26 mouse cellular contexts compared by ENCODE assay signal in genomic region chr2:170535841-170536240, GRCm38 (mm10). TPM values are rescaled to one million over a fixed set of nuclear protein-coding genes. Genes with fewer than 3 reads are reported as not detected.
DNase-seq lines count a peak whose midpoint lies in the region; ATAC-seq and TF ChIP-seq lines count a peak whose summit lies in the region.
"Had no signal": no experiment of that assay in that cellular context is flagged by ENCODE, and none has a peak within 500 bp of the region (broad histone marks: within the 10 kb centered on the region; RNA-seq: fewer than 3 reads in every experiment).

No protein-coding gene starts in this region.

- no peak overlapping the region for H3K4me2 ChIP-seq in forebrain, embryonic 11.5 days (ENCODE audit: low read depth, low read length, severe bottlenecking)
- no peak overlapping the region for H3K4me2 ChIP-seq in forebrain, embryonic 14.5 days (ENCODE audit: low read length)
- H3K4me2 ChIP-seq in midbrain, embryonic 13.5 days (replicated peaks): no peak overlapping the region
- H3K4me2 ChIP-seq in midbrain, embryonic 11.5 days: no peak overlapping the region
- H3K4me2 ChIP-seq in hindbrain, postnatal 0 days (ENCODE audit: low read depth, low read length): no peak overlapping the region
- no peak overlapping the region for H3K4me2 ChIP-seq in limb, embryonic 13.5 days (replicated peaks)
- H3K4me2 ChIP-seq: embryonic facial prominence, embryonic 12.5 days; heart, embryonic 11.5 days; heart, embryonic 15.5 days had no signal

- no peaks in the 10 kb centered on the region for H3K4me1 ChIP-seq in forebrain, embryonic 11.5 days (replicated peaks; ENCODE audit: control insufficient read depth, insufficient read depth, low read length)
- H3K4me1 ChIP-seq in forebrain, embryonic 14.5 days (ENCODE audit: control insufficient read depth, insufficient read depth, low read length): no peaks in the 10 kb centered on the region
- H3K4me1 ChIP-seq in midbrain, embryonic 13.5 days (replicated peaks): no peaks in the 10 kb centered on the region
- H3K4me1 ChIP-seq in midbrain, embryonic 11.5 days (ENCODE audit: control insufficient read depth, insufficient read depth, low read length): no peaks in the 10 kb centered on the region
- no peaks in the 10 kb centered on the region for H3K4me1 ChIP-seq in hindbrain, postnatal 0 days (ENCODE audit: insufficient read depth, low read length)
- peaks cover 5% of the 10 kb centered on the region for H3K4me1 ChIP-seq in limb, embryonic 13.5 days
- H3K4me1 ChIP-seq: embryonic facial prominence, embryonic 12.5 days; heart, embryonic 15.5 days had no signal

- DNase-seq in forebrain, embryonic 11.5 days (ENCODE audit: low spot score): no peak
- no peak for DNase-seq in forebrain, embryonic 14.5 days (ENCODE audit: low spot score)
- no peak for DNase-seq in midbrain, embryonic 11.5 days (ENCODE audit: low spot score, missing footprints)
- DNase-seq in hindbrain, postnatal 0 days (ENCODE audit: low spot score): peak; percentile 43
- DNase-seq in layer of hippocampus, postnatal 14 days (ENCODE audit: low spot score in 2 of 2): no peak
- DNase-seq: adrenal gland, adult 2 months; adrenal gland, postnatal 25 days; cerebellum, adult 8-10 months; cerebellum, postnatal 14 days; embryo, embryonic 11 days; gastrocnemius, postnatal 10 days; heart, adult 2 months; heart, postnatal 14 days had no signal

- no peak overlapping the region for H3K4me3 ChIP-seq in forebrain, embryonic 11.5 days (ENCODE audit: low read depth, low read length)
- no peak overlapping the region for H3K4me3 ChIP-seq in forebrain, embryonic 14.5 days (ENCODE audit: low read depth, low read length)
- H3K4me3 ChIP-seq in midbrain, embryonic 13.5 days (replicated peaks): no peak overlapping the region
- no peak overlapping the region for H3K4me3 ChIP-seq in midbrain, embryonic 11.5 days (ENCODE audit: low read depth, low read length)
- no peak overlapping the region for H3K4me3 ChIP-seq in hindbrain, postnatal 0 days (ENCODE audit: low read length)
- H3K4me3 ChIP-seq in limb, embryonic 13.5 days: no peak overlapping the region
- H3K4me3 ChIP-seq: embryonic facial prominence, embryonic 12.5 days; heart, adult 2 months; heart, embryonic 15.5 days had no signal

- no peaks in the 10 kb centered on the region for H3K27me3 ChIP-seq in forebrain, embryonic 11.5 days (ENCODE audit: control insufficient read depth, insufficient read depth, low read length)
- H3K27me3 ChIP-seq in forebrain, embryonic 14.5 days (replicated peaks; ENCODE audit: control insufficient read depth, insufficient read depth, low read length): no peaks in the 10 kb centered on the region
- H3K27me3 ChIP-seq in midbrain, embryonic 13.5 days: no peaks in the 10 kb centered on the region
- H3K27me3 ChIP-seq in midbrain, embryonic 11.5 days (ENCODE audit: control insufficient read depth, insufficient read depth, low read length): no peaks in the 10 kb centered on the region
- no peaks in the 10 kb centered on the region for H3K27me3 ChIP-seq in hindbrain, postnatal 0 days (ENCODE audit: insufficient read depth, low read length)
- peaks cover 9% of the 10 kb centered on the region; the same call in 1 of the 2 replicates for H3K27me3 ChIP-seq in limb, embryonic 13.5 days
- H3K27me3 ChIP-seq: CH12.LX; embryonic facial prominence, embryonic 12.5 days; heart, embryonic 15.5 days had no signal

- TF ChIP-seq CTCF in hindbrain, postnatal 0 days (IDR thresholded peaks at IDR 0.05; ENCODE audit: low read depth): no peak

- no peak overlapping the region for H3K9ac ChIP-seq in forebrain, embryonic 11.5 days (ENCODE audit: low read length)
- H3K9ac ChIP-seq in forebrain, embryonic 14.5 days (ENCODE audit: low read length): no peak overlapping the region
- no peak overlapping the region for H3K9ac ChIP-seq in midbrain, embryonic 13.5 days (replicated peaks)
- no peak overlapping the region for H3K9ac ChIP-seq in midbrain, embryonic 11.5 days (ENCODE audit: low read length)
- H3K9ac ChIP-seq in hindbrain, postnatal 0 days (replicated peaks; ENCODE audit: low read length): no peak overlapping the region
- no peak overlapping the region for H3K9ac ChIP-seq in limb, embryonic 13.5 days
- H3K9ac ChIP-seq: embryonic facial prominence, embryonic 12.5 days; heart, embryonic 15.5 days had no signal

- 0 out of 2 replicates have a peak, but pooled peaks have one; percentile 26 for ATAC-seq in forebrain, embryonic 11.5 days (replicated peaks; ENCODE audit: low FRiP score)
- no peak; the same call in 1 of the 2 replicates for ATAC-seq in forebrain, embryonic 14.5 days
- ATAC-seq in midbrain, embryonic 13.5 days: 0 out of 2 replicates have a peak, but pooled peaks have one; percentile 34
- ATAC-seq in midbrain, embryonic 11.5 days (ENCODE audit: low FRiP score): no peak
- peak; percentile 55; the same call in 1 of the 2 replicates for ATAC-seq in hindbrain, postnatal 0 days
- ATAC-seq in limb, embryonic 13.5 days (ENCODE audit: low FRiP score, low read depth): 0 out of 2 replicates have a peak, but pooled peaks have one; percentile 15
- ATAC-seq in megakaryocyte-erythroid progenitor cell, adult 5-6 weeks (replicated peaks; ENCODE audit: low FRiP score, low TSS enrichment, poor library complexity, severe bottlenecking): no peak
- ATAC-seq: forebrain, embryonic 16.5 days; inflammation-experienced regulatory T-cells, adult 6 months; intestine, postnatal 0 days had no signal

- H3K36me3 ChIP-seq in forebrain, embryonic 11.5 days (ENCODE audit: control insufficient read depth, insufficient read depth, low read length): no peaks in the 10 kb centered on the region
- H3K36me3 ChIP-seq in forebrain, embryonic 14.5 days (ENCODE audit: control insufficient read depth, insufficient read depth, low read length): no peaks in the 10 kb centered on the region
- H3K36me3 ChIP-seq in midbrain, embryonic 13.5 days: no peaks in the 10 kb centered on the region
- H3K36me3 ChIP-seq in midbrain, embryonic 11.5 days (ENCODE audit: control insufficient read depth, insufficient read depth, low read length): no peaks in the 10 kb centered on the region
- no peaks in the 10 kb centered on the region for H3K36me3 ChIP-seq in hindbrain, postnatal 0 days (ENCODE audit: insufficient read depth, low read length)
- H3K36me3 ChIP-seq in limb, embryonic 13.5 days: no peaks in the 10 kb centered on the region
- H3K36me3 ChIP-seq: embryonic facial prominence, embryonic 12.5 days; heart, embryonic 15.5 days had no signal

- H3K9me3 ChIP-seq in forebrain, embryonic 11.5 days (ENCODE audit: control insufficient read depth, low read length): no peaks in the 10 kb centered on the region
- no peaks in the 10 kb centered on the region for H3K9me3 ChIP-seq in forebrain, embryonic 14.5 days (replicated peaks; ENCODE audit: control insufficient read depth, low read length)
- H3K9me3 ChIP-seq in midbrain, embryonic 13.5 days: no peaks in the 10 kb centered on the region
- no peaks in the 10 kb centered on the region for H3K9me3 ChIP-seq in midbrain, embryonic 11.5 days (ENCODE audit: control insufficient read depth, low read length)
- no peaks in the 10 kb centered on the region for H3K9me3 ChIP-seq in hindbrain, postnatal 0 days (ENCODE audit: low read length)
- no peaks in the 10 kb centered on the region for H3K9me3 ChIP-seq in limb, embryonic 13.5 days
- H3K9me3 ChIP-seq: embryonic facial prominence, embryonic 12.5 days; heart, embryonic 15.5 days had no signal

- H3K27ac ChIP-seq in forebrain, embryonic 11.5 days (ENCODE audit: low read depth, low read length): no peak overlapping the region
- no peak overlapping the region for H3K27ac ChIP-seq in forebrain, embryonic 14.5 days (ENCODE audit: low read depth, low read length)
- no peak overlapping the region for H3K27ac ChIP-seq in midbrain, embryonic 13.5 days
- no peak overlapping the region for H3K27ac ChIP-seq in midbrain, embryonic 11.5 days (ENCODE audit: low read depth, low read length)
- H3K27ac ChIP-seq in hindbrain, postnatal 0 days: no peak overlapping the region
- no peak overlapping the region for H3K27ac ChIP-seq in limb, embryonic 13.5 days
- H3K27ac ChIP-seq: embryonic facial prominence, embryonic 12.5 days; heart, adult 2 months; heart, embryonic 15.5 days had no signal

RNA-seq across cellular contexts. Expression of gene Cyp24a1, which starts 38.9 kb away (rescaled TPM):
- 0.07 TPM in 1 of 2 replicates, not detected in the other for polyA plus RNA-seq in forebrain, embryonic 11.5 days (2014; fragmentation: Nextera tagmentation; extraction: Ambion mirVana)
- not detected in 2 replicates for polyA plus RNA-seq in forebrain, embryonic 14.5 days (2014; fragmentation: Nextera tagmentation; extraction: Ambion mirVana)
- 0.10 and 0.17 TPM in 2 replicates for polyA plus RNA-seq in midbrain, embryonic 13.5 days (2015; fragmentation: Nextera tagmentation; extraction: Ambion mirVana)
- 0.05 and 0.07 TPM in 2 replicates for polyA plus RNA-seq in midbrain, embryonic 11.5 days (2014; fragmentation: Nextera tagmentation; extraction: Ambion mirVana)
- not detected in 2 replicates for total RNA-seq in hindbrain, postnatal 0 days (2014; rRNA removed)
- 0.08 and 0.09 TPM in 2 replicates for polyA plus RNA-seq in hindbrain, postnatal 0 days (2015; fragmentation: Nextera tagmentation; extraction: Ambion mirVana)
- polyA plus RNA-seq in limb, embryonic 13.5 days (2015; fragmentation: Nextera tagmentation; extraction: Ambion mirVana): not detected in 2 replicates
- total RNA-seq in megakaryocyte-erythroid progenitor cell, adult 5-6 weeks (2014; fragmentation: Nextera tagmentation): not detected in 2 replicates
- total RNA-seq in megakaryocyte-erythroid progenitor cell, adult 5-6 weeks (2017): not detected in 2 replicates
- total RNA-seq in layer of hippocampus, postnatal 14 days (2021): not detected
- total RNA-seq: adrenal gland, adult 2 months; adrenal gland, postnatal 25 days; CH12.LX; common myeloid progenitor, adult 5-6 weeks; gastrocnemius, postnatal 10 days; gastrocnemius, postnatal 4 days; heart, adult 2 months; heart, postnatal 14 days; hematopoietic stem cell, adult 5-6 weeks had no signal
- polyA plus RNA-seq: embryonic facial prominence, embryonic 12.5 days; heart, adult 2 months; heart, embryonic 11.5 days; heart, embryonic 15.5 days; inflammation-experienced regulatory T-cells, adult 6 months; intestine, postnatal 0 days had no signal

RNA-seq across cellular contexts. Expression of gene Pfdn4, which starts 39.6 kb away (rescaled TPM):
- polyA plus RNA-seq in forebrain, embryonic 11.5 days (2014; fragmentation: Nextera tagmentation; extraction: Ambion mirVana): 105 and 130 TPM in 2 replicates
- polyA plus RNA-seq in forebrain, embryonic 14.5 days (2014; fragmentation: Nextera tagmentation; extraction: Ambion mirVana): 128 and 139 TPM in 2 replicates
- 127 and 147 TPM in 2 replicates for polyA plus RNA-seq in midbrain, embryonic 13.5 days (2015; fragmentation: Nextera tagmentation; extraction: Ambion mirVana)
- 118 and 138 TPM in 2 replicates for polyA plus RNA-seq in midbrain, embryonic 11.5 days (2014; fragmentation: Nextera tagmentation; extraction: Ambion mirVana)
- total RNA-seq in hindbrain, postnatal 0 days (2014; rRNA removed): 67.7 and 94.6 TPM in 2 replicates
- polyA plus RNA-seq in hindbrain, postnatal 0 days (2015; fragmentation: Nextera tagmentation; extraction: Ambion mirVana): 147 and 154 TPM in 2 replicates
- polyA plus RNA-seq in limb, embryonic 13.5 days (2015; fragmentation: Nextera tagmentation; extraction: Ambion mirVana): 87.3 and 87.9 TPM in 2 replicates
- 53.8 and 62.9 TPM in 2 replicates for total RNA-seq in megakaryocyte-erythroid progenitor cell, adult 5-6 weeks (2014; fragmentation: Nextera tagmentation)
- 90.7 and 91.2 TPM in 2 replicates for total RNA-seq in megakaryocyte-erythroid progenitor cell, adult 5-6 weeks (2017)
- total RNA-seq in layer of hippocampus, postnatal 14 days (2021): 10 to 100 TPM; 32.3 to 34.8 TPM

Comparison
In these comparisons a context has a peak if more than half of its experiments do, and no peak if none do; other contexts are left out.
1. ATAC-seq: peak in forebrain, embryonic 11.5 days (single experiment), midbrain, embryonic 13.5 days (single experiment), hindbrain, postnatal 0 days (single experiment) and limb, embryonic 13.5 days (single experiment); none in forebrain, embryonic 14.5 days (single experiment), midbrain, embryonic 11.5 days (single experiment) and megakaryocyte-erythroid progenitor cell, adult 5-6 weeks (single experiment).